Mouse (Mus musculus): ENCODE measurements around the gene Sypl2. TPM values are rescaled to one million over a fixed set of nuclear protein-coding genes. Genes with fewer than 3 reads are reported as not detected.

Gene Sypl2
- polyA plus RNA-seq, 1 experiment, result 38.7 TPM

DNA sequence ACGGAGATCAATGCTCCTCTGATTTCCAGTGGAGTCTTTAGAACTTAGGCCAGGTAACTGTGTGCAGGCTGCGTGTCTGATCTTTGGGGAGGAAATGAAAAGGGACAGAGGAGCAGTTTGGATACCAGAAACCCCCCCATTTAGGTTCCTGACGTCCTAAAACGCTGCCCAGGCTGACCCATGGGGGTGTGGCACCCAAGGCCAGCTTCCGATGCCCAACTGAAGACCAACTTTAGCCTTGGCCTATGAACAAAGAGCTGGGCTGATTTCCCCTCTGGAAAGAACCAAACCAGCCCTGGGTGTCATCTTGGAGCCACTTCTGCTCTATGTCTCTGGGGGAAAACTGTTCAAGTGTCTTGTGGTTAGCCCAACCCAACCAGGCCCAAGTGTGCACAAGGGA lies 62.4 kb downstream of the Sypl2 start:
- 64% methylated on average over 5 of the region's 5 CpGs for WGBS
- H3K4me1 ChIP-seq (ENCODE audit: control insufficient read depth, insufficient read depth, low read length), result no peaks in the 10 kb centered on the region

More for the DNA sequence above, 62.4 kb downstream of the Sypl2 start:
- no peak for DNase-seq
- Histone ChIP-seq H3K4me3 (ENCODE audit: insufficient read depth, low read depth, low read length) (no peak overlapping the region), H3K27ac (ENCODE audit: insufficient read depth, low read depth, low read length) (no peak overlapping the region), H3K27me3 (replicated peaks; ENCODE audit: control insufficient read depth, insufficient read depth, low read length) (no peaks in the 10 kb centered on the region), H3K36me3 (ENCODE audit: control insufficient read depth, insufficient read depth, low read length) (no peaks in the 10 kb centered on the region)
- TF ChIP-seq POLR2A (IDR thresholded peaks at IDR 0.05; ENCODE audit: low read depth, low read length), result no peak
- TF ChIP-seq CTCF (conservative IDR thresholded peaks at IDR 0.05; ENCODE audit: insufficient read depth, insufficient read length, low read depth, low read length), result no peak

Other genes starting within 250 kb of the Sypl2 start
- 190 and 212 TPM in 2 replicates for gene Gstm2, start 240.2 kb downstream of the Sypl2 start, polyA plus RNA-seq (2012; rRNA removed)
- 1,515 and 1,697 TPM in 2 replicates for gene Gstm1, start 208.7 kb downstream of the Sypl2 start, polyA plus RNA-seq (2012; rRNA removed)
- 23.4 and 23.9 TPM in 2 replicates for gene Gstm4, start 181.8 kb downstream of the Sypl2 start, polyA plus RNA-seq (2012; rRNA removed)
- gene Ampd2, start 140.0 kb downstream of the Sypl2 start, polyA plus RNA-seq (2012; rRNA removed), result 59.0 and 86.6 TPM in 2 replicates
- gene Gnat2, start 133.9 kb downstream of the Sypl2 start, polyA plus RNA-seq (2012; rRNA removed), result 0.61 TPM in 2 replicates
- gene Gnai3, start 80.5 kb downstream of the Sypl2 start, polyA plus RNA-seq (2012; rRNA removed), result 21.3 and 31.0 TPM in 2 replicates
- not detected in 2 replicates for gene Gpr61, start 71.8 kb downstream of the Sypl2 start, polyA plus RNA-seq (2012; rRNA removed)
- 18.4 and 25.7 TPM in 2 replicates for gene Amigo1, start 40.3 kb downstream of the Sypl2 start, polyA plus RNA-seq (2012; rRNA removed)
- gene Cyb561d1, start 25.4 kb downstream of the Sypl2 start, polyA plus RNA-seq (2012; rRNA removed), result 7.0 and 7.1 TPM in 2 replicates
- gene Atxn7l2, start 15.7 kb downstream of the Sypl2 start, polyA plus RNA-seq (2012; rRNA removed), result 23.1 and 29.3 TPM in 2 replicates
- 43.2 and 55.0 TPM in 2 replicates for gene Psma5, start 30.3 kb upstream of the Sypl2 start, polyA plus RNA-seq (2012; rRNA removed)
- 30.2 and 34.2 TPM in 2 replicates for gene Sort1, start 57.4 kb upstream of the Sypl2 start, polyA plus RNA-seq (2012; rRNA removed)
- gene Mybphl, start 138.3 kb upstream of the Sypl2 start, polyA plus RNA-seq (2012; rRNA removed), result 0.06 TPM in 1 of 2 replicates, not detected in the other
- gene Psrc1, start 157.2 kb upstream of the Sypl2 start, polyA plus RNA-seq (2012; rRNA removed), result 1.6 and 1.7 TPM in 2 replicates
- gene Celsr2, start 188.9 kb upstream of the Sypl2 start, polyA plus RNA-seq (2012; rRNA removed), result 60.5 and 67.4 TPM in 2 replicates
- gene Sars, start 218.6 kb upstream of the Sypl2 start, polyA plus RNA-seq (2012; rRNA removed), result 49.2 and 58.8 TPM in 2 replicates